Mouse (Mus musculus): ENCODE data around the gene Nsdhl. TPM values are rescaled to one million over a fixed set of nuclear protein-coding genes. Genes with fewer than 3 reads are reported as not detected.

Nsdhl gene
- total RNA-seq (2022): 10 to 100 TPM; 28.4 to 40.3 (median 31.8) TPM

GRCm38 (mm10) chrX:72917884-72918681, at the start of gene Nsdhl, which contains the start of gene Cetn2:
Gene Nsdhl (plus strand): TSS chrX:72918557.
Gene Cetn2 (minus strand): TSS chrX:72918411.
- DNase-seq: peak; percentile 87

- DNase-seq: no peak
Observed at GRCm38 (mm10) chrX:72895388-72896054, 22.8 kb upstream of the Nsdhl start.

DNA sequence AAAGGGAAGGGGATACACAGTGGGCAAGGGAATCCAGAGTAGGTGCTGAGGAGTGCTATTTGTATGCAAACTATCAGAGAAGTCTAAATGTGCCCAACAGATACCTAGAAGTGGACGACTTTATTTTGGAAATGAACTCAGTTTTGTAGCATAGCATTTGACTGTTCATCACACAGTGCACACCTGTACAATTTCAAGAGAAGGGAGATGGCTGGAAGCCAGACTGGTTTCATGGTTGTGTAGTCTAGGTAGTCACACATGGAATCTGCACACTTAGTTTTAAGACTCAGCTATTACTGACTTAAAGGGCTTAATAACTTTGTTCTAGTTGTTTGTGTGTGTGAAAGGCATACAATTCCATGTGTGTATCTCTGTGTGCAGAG, 22.3 kb upstream of the Nsdhl start:
- no peak for DNase-seq

DNA sequence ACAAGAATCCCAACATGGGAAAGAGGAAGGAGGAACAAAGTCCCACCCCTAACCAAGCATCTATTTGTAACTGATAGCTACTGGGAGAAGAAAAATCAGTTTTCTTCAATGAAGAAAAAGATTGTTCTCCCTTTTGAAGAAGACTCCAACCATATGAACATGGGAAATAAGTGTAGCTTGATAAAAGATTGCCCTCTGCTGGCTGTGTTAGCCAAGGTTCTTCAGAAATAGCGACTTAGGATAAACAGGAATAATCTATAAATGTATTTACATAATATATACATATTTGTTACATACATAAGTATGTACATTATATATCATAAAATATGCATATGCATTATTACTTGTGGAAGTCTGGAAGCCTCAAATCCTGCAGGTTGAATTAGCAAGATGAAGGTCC, 15.8 kb upstream of the Nsdhl start:
- DNase-seq: no peak

DNA sequence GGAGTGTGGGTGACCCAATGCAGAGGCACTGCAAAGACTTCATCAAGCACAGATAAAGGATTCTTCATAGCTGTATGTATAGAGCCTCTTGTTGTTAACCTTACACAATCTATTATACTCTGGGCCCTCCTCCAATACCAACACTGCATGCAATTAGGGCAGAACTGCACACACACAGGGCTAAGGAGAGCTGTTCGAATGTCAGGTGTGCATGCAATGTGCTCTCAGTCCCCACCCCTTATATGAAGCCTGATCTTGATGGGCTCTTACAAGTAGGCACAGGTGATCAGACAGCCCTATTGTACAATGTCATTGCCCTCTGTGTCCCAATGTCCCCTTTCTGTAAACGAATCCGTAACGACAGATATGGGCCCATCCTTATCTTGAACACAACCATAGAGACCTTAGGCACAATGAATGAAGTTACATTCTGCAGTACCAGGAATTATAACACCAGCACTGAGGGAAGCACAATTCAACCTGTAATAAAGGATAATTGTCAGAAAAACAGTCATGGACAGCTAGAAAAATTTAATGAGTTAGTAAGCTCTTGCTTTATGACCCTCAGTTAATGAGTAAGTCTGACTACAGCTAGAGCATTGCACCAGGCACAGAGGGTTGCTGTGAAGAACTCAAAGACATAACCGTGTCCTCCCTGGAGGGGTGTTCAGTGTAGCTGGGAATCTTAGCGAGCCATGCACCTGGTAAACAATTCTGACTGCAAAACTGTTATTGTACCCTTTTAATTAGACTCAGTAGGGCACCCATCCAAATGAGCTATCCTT, 10.5 kb upstream of the Nsdhl start:
- no peak for DNase-seq

DNA sequence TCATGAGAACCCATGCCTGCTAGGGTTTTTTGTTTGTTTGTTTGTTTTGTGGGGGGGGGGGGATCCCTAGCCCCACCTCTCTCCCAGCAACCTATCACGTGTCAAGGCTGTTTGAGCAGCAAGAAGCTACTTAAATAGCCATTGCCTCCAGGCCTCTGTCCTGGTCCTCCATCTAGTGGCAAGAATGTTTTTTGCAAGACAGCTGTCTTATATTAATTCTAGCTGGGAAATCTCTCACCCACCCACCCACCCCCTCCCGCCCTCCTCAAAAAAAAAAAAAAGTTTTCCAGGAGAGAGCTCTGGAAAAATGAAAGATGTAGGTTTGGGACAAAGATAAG, 10.0 kb upstream of the Nsdhl start:
- DNase-seq: no peak

DNA sequence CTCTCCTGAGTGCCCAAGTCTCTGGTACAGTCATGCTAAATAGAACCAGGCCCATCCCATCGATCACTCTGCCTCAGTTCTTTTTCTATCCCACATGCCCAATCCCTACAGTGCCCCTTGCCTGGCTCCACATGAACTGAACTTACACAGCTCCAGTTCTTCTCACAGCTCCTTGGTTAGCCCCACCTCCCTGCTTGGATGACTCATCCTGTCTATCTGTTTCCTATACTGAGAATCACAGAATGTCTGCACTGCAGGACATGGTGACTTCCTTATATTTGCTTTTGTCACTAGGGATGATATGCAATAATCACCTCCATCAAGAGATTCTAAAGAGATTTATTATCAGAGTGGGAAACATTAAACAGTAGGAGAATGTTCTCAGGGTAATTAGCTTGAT, 6.7 kb upstream of the Nsdhl start:
- no peak for DNase-seq

DNA sequence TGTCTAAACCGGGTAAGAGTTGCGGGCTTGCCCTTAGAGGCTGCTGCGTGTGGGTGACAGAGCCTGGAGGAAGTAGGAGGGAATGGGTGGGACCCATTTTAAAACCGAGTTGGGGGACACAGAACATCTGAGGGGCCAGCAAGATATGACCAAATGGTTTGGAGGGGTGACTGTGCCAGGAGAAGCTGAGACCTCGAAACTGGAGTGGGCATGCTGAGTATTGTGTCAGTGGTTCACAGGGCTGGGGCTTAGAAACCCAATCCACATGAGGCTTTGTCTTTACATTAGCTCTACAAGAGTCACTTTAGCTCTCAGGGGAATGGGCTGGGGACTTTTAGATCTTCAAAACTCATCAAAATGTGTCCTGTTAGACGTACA, 314 bp downstream of the Nsdhl start:
- no peak for DNase-seq

DNA sequence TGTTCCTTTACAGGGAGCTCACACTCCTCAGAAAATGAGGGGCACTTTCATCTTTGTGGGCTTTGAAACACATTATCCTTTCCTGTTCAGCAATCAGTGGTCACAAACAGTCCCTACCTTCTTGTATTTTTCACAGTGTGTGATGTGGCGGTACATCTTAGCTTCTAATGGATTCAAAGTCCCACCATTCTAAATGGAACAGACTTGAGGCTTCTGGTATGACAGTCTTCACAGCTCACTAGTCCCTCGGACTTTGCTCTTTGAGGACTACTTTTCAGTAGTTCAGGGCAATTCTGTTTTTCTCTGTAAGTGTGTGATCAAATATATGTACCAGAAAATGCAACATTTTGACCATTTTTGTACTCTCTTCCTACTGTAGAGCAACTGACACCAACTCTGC, 3.0 kb downstream of the Nsdhl start:
- no peak for DNase-seq

DNA sequence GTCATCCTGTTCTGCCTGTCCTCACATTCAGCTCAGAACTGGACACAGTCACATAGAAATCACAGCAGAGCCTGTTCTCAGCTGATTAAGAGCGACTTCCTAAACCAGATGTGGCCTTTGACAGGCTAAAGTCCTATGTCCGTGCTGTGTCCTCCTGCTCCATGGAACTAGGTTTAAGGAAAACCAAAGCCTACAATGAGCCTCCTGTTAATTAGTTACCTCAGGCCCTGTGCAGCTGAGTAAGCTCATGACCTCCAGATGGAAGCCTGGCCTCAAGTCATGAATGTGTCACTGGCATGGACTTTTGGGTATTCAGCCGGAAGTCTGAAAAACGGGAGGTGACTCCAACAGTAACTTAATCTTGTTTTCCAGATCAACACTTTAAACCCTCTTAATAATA, 35.1 kb downstream of the Nsdhl start:
- no peak for DNase-seq

- DNase-seq: no peak
Observed at GRCm38 (mm10) chrX:72956486-72956885, 38.1 kb downstream of the Nsdhl start.

DNA sequence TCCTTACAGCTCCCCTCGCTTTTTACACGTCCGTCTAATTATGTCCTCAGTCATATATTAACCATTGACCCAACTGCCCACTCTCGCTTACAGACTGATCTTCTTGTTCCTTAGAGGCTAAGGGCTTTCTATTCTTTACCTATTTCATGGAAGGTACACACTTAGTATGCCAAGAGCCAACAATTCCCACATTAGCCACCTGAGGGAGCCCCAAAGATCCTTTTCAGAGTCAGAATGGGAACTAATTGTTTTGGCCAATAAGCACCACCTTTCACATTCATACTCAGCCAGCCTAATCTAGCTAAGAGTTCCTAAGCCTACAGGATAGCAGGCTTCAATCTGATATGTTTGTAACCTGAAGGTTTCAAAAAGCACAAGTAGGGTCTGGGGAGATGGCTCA, 42.1 kb downstream of the Nsdhl start:
- DNase-seq: no peak

DNA sequence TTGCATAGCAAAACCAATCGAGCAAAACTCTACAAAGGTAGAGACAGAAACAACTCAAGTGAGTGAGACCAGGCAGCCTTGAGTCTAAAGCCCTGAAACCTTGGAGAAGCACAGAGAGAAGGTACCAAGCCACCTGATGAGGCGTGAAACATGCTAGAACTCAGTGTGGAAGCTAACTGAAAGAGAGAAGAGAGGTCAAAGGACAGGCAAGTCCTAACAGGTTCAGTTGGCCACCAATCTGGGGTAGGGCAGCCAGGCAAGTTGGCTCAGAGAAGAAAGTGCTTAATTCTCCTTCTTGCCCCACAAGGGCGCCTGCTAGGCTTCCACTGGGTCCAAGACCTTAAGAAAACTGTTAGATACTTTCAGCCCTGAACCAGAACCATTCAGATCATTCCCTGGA, 43.2 kb downstream of the Nsdhl start:
- no peak for DNase-seq

DNA sequence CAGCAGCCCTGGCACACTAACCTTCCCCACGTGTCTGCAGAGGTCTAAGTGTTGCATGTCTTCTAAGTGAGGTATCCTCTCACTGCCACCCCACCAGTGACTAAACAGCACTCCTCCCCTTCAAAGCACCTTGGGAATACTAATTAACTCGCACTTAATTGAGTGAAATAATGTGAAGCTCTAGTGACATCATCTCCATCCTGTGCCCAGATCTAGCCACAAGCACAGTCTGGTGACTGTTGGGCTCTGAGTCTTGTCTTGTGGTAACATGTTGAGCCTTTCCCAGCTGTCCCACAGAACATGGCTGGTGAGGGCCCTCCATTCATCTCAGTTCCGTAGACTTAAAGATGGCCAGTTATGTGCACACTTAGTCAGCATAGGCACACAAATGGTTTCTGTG, 44.4 kb downstream of the Nsdhl start:
- DNase-seq: no peak

GRCm38 (mm10) chrX:72982831-72983230, 64.5 kb downstream of the Nsdhl start:
- DNase-seq: no peak

- no peak for DNase-seq
Observed at GRCm38 (mm10) chrX:72985607-72986006, 67.2 kb downstream of the Nsdhl start.

DNA sequence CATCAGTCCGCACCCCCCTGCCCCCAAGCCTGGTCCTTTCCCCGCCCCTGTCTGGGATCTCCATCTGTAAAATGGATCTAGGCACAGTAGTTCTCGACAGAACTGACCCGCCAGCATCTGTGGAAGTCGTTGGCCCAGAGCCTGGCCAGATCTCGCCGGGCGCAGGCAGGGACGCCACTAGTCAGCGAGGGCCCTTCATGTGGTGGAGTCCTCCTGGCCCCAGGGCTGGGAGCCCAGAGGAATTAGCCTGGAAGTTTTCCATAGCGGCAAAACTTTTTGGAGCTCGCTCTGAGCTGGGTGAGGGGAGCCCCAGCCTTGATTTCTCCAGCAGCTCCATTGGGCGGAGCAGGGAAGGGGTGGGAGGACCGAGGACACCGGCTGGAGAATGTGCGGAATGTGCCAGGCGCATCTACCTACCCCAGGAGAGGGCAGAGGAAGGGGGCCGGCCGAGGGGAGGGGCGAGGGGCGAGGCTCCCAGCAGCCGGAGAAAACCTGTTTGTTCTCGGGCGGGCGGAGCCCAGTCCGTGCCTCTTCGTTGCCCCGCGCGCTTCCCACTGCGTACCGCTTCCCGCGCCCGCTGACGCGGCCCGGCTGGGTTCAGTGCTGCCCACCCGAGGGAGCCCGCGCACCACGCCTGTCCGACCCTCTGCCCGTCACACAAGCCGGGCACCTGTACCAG, 68.6 kb downstream of the Nsdhl start, which contains the start of gene Zfp185:
Gene Zfp185 (plus strand): TSS at position 499 of the 679 bp plus-strand sequence.
- DNase-seq: no peak

DNA sequence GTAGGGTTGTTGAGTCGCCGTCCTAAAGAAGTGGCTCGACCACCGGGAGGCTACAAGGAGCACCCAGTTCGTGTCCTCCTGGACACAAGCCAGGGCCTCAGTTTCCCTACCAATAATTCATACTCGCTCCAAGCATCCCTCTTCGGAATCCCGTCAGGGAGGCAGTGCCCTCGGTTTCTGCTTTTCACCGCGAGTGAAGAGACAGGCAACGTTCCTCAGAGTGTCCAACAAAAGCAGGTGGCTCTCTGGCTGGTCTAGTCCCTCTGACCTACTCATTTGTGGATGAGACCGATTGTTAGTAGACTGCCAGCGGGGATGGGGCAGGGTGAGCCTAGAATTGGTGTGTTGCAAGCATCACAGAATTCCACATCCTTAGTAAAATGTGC, 69.2 kb downstream of the Nsdhl start:
- DNase-seq: no peak

DNA sequence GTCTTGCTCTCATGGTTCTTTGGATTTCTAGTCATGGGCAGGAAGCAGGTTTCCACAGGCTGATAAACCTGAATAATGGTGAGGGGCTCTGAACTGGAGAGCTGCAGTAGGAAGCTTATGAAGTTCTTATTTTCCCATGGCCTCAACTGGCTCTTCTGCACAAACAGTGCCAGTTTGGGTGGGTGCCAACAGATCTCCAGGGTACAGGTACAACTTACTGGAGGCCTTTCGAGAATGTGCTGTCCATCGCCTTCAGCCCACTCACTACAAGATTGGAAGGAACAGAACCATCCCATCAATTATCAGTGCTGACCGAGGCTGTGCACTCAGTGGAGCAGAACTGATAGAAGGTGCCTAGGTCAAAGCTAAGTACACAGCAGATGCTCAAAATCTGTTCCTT, 70.1 kb downstream of the Nsdhl start:
- DNase-seq: no peak

GRCm38 (mm10) chrX:72990581-72990980, 72.2 kb downstream of the Nsdhl start:
- DNase-seq: peak; percentile 23

- no peak for DNase-seq
Observed at GRCm38 (mm10) chrX:72992291-72992919, 74.0 kb downstream of the Nsdhl start.

DNA sequence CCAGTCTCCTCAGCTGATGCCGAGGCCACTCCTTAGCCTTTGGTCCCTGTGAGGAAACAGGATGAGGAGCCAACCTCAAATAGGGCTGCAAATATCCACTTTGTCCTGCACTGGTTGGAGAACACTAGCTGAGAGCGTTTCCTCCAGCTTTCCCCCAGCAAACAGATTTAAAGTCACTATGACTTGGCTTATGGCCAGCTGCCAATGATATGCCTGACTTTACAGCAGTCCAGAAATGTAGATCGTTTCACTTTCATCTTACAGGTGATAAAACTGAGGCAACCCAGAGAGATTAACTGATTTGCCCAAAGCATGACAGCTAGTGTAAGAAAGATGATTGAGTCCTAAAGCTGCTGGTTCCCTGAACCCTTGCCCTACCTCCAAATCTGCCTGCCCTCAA, 77.2 kb downstream of the Nsdhl start:
- no peak for DNase-seq
